Mouse (Mus musculus) kidney, embryonic 16.5 days (tissue): ENCODE data around the gene Sgk1. TPM values are rescaled to one million over a fixed set of nuclear protein-coding genes. Genes with fewer than 3 reads are reported as not detected.
A peak's percentile ranks its signal among the peaks of the same experiment; 100 is the strongest.

ENCODE experiments used
- ATAC-seq: fragments of 200-750 bp; cut with Nextera tagmentation; 2 replicates; pipeline ENCODE4 v1.8.0; 2017; ENCODE audit warnings: moderate TSS enrichment; ENCODE audit not compliant: low FRiP score, low TSS enrichment
- H3K27ac ChIP-seq: fragments of 300-500 bp; sonication (generic); 2 replicates; pipeline ENCODE4 v1.5.1; 2014; ENCODE audit warnings: low read length
- H3K27me3 ChIP-seq: fragments of 300-500 bp; sonication (generic); 2 replicates; pipeline ENCODE4 v1.6.1; 2014; ENCODE audit warnings: low read length, control low read depth, mixed read lengths; ENCODE audit not compliant: insufficient read depth
- H3K36me3 ChIP-seq: fragments of 300-500 bp; sonication (generic); 2 replicates; pipeline ENCODE4 v1.6.1; 2014; ENCODE audit warnings: low read length, control low read depth, mixed read lengths; ENCODE audit not compliant: insufficient read depth
- H3K4me1 ChIP-seq: fragments of 300-500 bp; sonication (generic); 2 replicates; pipeline ENCODE4 v1.6.1; 2014; ENCODE audit warnings: low read length, control low read depth, mixed read lengths; ENCODE audit not compliant: insufficient read depth
- H3K4me2 ChIP-seq: fragments of 300-500 bp; sonication (generic); replicated peaks from 2 replicates; pipeline ENCODE4 v1.6.1; 2014; ENCODE audit warnings: low read depth, low read length
- H3K4me3 ChIP-seq: fragments of 300-500 bp; sonication (generic); 2 replicates; pipeline ENCODE4 v1.5.1; 2014; ENCODE audit warnings: mild to moderate bottlenecking, low read length
- H3K9ac ChIP-seq: fragments of 300-500 bp; sonication (generic); replicated peaks from 2 replicates; pipeline ENCODE4 v1.6.1; 2014; ENCODE audit warnings: low read length
- H3K9me3 ChIP-seq: fragments of 300-500 bp; sonication (generic); 2 replicates; pipeline ENCODE4 v1.6.1; 2016; ENCODE audit warnings: low read length, control low read depth
- WGBS: fragments of 180-500 bp; shearing (Covaris S2); extraction: QIAGEN DNeasy Blood & Tissue Kit; methylation state at CpG from one replicate; pipeline ENCODE4 v1.1.7; 2014; 5-methylcytosine and 5-hydroxymethylcytosine counted together
- polyA plus RNA-seq: library from polyadenylated mRNA; unstranded; fragments of >200 nt; fragmentation: Nextera tagmentation; extraction: Ambion mirVana; gene quantifications from 2 replicates; pipeline ENCODE4 v1.2.1, GENCODE M21; 2015

Gene Sgk1
- polyA plus RNA-seq, 1 experiment from 2014 or later, result 105 TPM

DNA sequence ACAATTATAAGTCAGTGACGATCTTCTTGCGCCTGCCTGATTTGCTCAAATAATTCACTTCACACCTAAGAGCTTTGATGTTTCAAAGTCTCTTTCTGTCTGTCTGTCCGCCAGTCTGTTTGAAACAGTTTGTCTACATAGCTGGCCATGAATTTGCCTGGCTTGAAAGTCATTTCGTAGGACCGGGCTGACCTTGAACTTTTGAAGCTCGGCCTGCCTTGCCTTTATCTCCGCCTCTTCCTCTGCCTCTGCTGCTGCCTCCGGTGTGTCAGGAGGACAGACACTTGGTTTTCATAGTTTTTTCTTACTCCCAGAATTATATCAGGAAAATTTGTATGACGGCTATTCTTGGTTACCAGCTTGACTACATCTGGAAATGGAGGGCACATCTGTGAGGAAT lies 96.4 kb downstream of the Sgk1 start:
- Histone ChIP-seq H3K9ac (no peak overlapping the region), H3K4me3 (no peak overlapping the region), H3K36me3 (no peaks in the 10 kb centered on the region), H3K27ac (no peak overlapping the region), H3K4me2 (no peak overlapping the region), H3K9me3 (no peaks in the 10 kb centered on the region), H3K27me3 (no peaks in the 10 kb centered on the region), H3K4me1 (no peaks in the 10 kb centered on the region)
- 87% methylated on average over 9 of the region's 9 CpGs for WGBS
- no peak for ATAC-seq

DNA sequence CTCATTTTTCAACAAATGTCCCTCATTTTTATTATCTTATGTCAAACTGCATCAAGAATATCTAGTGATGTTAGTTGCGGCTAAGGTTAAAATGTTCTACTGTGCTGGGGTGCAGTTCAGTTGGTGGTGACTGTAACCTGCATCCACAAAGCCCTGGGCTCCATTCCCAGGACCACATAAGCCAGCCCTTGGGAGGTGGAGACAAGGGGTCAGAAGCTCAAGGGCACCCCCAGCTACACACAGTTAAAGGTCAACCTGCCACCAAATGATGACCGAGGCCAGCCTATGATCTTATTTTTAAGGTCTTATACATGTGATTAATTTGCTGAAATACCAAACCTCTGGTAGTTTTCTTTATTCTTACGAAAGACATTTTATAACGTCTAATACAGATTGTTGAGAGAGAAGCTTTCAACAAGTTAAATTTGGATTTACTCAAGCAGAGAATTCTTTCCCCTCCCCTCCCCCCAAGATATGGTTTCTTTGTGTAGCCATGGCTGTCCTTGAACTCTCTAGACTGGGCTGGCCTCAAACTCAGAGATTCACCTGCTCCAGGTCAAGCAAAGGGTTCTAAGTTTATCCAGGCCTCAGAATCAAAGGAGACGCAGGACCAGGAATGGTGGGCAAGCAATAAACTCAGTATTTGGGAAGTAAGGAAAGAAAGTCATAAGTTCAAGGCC lies 97.4 kb downstream of the Sgk1 start:
- 83% methylated on average over 5 of the region's 5 CpGs for WGBS
- Histone ChIP-seq H3K9me3 (no peaks in the 10 kb centered on the region), H3K27me3 (no peaks in the 10 kb centered on the region), H3K4me1 (no peaks in the 10 kb centered on the region), H3K4me3 (no peak overlapping the region), H3K4me2 (no peak overlapping the region), H3K27ac (no peak overlapping the region), H3K36me3 (no peaks in the 10 kb centered on the region), H3K9ac (no peak overlapping the region)
- no peak for ATAC-seq

DNA sequence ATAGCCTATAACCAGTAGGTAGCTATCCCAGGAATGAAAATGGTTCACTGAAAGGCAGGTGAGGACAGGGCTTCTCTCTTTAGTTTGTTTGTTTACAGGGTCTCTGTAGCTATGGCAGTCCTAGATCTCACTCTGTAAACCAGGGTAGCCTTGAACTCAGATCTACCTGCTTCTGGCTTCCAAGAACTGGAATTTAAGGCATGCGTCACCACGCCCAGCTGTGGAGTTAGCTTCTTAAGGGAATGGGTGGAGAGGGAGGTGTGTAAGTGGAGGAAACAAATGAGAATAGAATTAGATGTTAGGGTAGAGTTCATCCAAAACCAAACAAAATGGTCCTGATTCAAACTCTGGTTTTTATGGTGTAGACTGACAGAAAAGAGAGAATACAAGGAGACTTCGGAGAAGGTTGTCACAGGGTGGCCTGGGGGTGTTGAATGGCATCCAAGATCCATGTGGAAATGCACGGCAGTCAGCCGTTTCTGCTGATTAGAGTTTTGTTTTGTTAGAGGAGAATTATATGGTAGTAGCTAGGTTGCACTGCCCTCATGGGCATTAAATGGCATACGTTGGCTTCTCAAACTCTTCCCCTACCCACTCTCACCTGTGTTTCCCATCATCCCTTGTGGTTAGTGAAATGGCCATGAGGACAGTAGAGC lies 98.9 kb downstream of the Sgk1 start:
- WGBS, result 77% methylated on average over 6 of the region's 6 CpGs
- H3K27me3 ChIP-seq, result no peaks in the 10 kb centered on the region
- no peak overlapping the region for H3K4me2 ChIP-seq
- no peak overlapping the region for H3K27ac ChIP-seq
- no peak for ATAC-seq
- no peaks in the 10 kb centered on the region for H3K36me3 ChIP-seq
- H3K9ac ChIP-seq, result no peak overlapping the region
- no peaks in the 10 kb centered on the region for H3K9me3 ChIP-seq
- no peaks in the 10 kb centered on the region for H3K4me1 ChIP-seq
- no peak overlapping the region for H3K4me3 ChIP-seq

DNA sequence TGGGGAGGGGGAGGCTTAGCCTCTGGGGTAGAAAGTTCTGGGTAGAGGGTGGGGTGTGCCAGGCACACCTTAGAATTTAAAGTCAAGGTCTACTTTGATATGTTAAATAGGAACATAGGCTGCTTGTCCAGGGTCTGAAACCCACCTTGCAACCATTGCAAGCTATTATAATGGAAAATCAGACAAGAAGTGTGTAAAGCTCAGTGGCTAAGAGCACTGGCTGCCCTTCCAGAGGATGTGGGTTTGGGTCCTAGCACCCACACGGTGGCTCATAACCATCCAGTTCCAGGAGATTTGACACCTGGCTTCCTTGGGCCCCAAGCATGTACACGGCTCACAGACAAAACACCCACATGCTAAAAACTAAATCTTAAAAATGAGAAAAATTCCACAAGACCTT lies 100.3 kb downstream of the Sgk1 start:
- Histone ChIP-seq H3K4me1 (no peaks in the 10 kb centered on the region), H3K27me3 (no peaks in the 10 kb centered on the region), H3K9me3 (no peaks in the 10 kb centered on the region), H3K36me3 (no peaks in the 10 kb centered on the region), H3K4me2 (no peak overlapping the region), H3K4me3 (no peak overlapping the region), H3K9ac (no peak overlapping the region), H3K27ac (no peak overlapping the region)
- 85% methylated on average over 2 of the region's 2 CpGs for WGBS
- ATAC-seq, result no peak

DNA sequence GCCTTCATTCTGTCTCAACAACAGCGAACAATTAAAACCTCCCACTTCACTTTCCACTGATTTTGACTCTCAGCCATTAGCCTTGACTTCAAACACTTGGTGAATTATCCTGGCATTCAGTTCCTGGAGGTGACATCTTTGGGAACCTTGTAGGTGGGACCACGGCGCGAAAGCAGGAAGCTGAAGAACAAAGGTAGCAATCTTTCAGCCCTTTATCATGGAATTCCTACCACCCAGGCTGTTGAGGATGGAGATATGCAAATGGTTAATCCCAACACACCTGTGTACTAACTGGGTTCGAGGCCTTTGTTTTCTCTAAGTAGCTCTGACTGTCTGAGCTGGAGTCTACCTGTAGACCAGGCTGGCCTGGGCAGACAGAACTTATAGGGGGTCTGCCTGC lies 106.5 kb downstream of the Sgk1 start:
- Histone ChIP-seq H3K36me3 (no peaks in the 10 kb centered on the region), H3K4me1 (peaks cover 18% of the 10 kb centered on the region), H3K4me3 (no peak overlapping the region), H3K27me3 (peaks cover 5% of the 10 kb centered on the region; the same call in 1 of the 2 replicates), H3K4me2 (no peak overlapping the region), H3K9ac (no peak overlapping the region), H3K9me3 (no peaks in the 10 kb centered on the region), H3K27ac (no peak overlapping the region)
- 78% methylated on average over 5 of the region's 5 CpGs for WGBS
- ATAC-seq, result no peak

GRCm38 (mm10) chr10:21991351-21991840 lies 109.4 kb downstream of the Sgk1 start:
- H3K27ac ChIP-seq, result peak overlapping the region; percentile 84
- H3K36me3 ChIP-seq, result no peaks in the 10 kb centered on the region
- H3K9me3 ChIP-seq, result no peaks in the 10 kb centered on the region
- peaks cover 5% of the 10 kb centered on the region; the same call in 1 of the 2 replicates for H3K27me3 ChIP-seq
- H3K4me3 ChIP-seq, result peak overlapping the region; percentile 76
- 19% methylated on average over 17 of the region's 17 CpGs for WGBS
- ATAC-seq, result no peak
- peaks cover 20% of the 10 kb centered on the region for H3K4me1 ChIP-seq
- peak overlapping the region; percentile 93; the same call in 1 of the 2 replicates for H3K9ac ChIP-seq
- H3K4me2 ChIP-seq, result peak overlapping the region; percentile 85

DNA sequence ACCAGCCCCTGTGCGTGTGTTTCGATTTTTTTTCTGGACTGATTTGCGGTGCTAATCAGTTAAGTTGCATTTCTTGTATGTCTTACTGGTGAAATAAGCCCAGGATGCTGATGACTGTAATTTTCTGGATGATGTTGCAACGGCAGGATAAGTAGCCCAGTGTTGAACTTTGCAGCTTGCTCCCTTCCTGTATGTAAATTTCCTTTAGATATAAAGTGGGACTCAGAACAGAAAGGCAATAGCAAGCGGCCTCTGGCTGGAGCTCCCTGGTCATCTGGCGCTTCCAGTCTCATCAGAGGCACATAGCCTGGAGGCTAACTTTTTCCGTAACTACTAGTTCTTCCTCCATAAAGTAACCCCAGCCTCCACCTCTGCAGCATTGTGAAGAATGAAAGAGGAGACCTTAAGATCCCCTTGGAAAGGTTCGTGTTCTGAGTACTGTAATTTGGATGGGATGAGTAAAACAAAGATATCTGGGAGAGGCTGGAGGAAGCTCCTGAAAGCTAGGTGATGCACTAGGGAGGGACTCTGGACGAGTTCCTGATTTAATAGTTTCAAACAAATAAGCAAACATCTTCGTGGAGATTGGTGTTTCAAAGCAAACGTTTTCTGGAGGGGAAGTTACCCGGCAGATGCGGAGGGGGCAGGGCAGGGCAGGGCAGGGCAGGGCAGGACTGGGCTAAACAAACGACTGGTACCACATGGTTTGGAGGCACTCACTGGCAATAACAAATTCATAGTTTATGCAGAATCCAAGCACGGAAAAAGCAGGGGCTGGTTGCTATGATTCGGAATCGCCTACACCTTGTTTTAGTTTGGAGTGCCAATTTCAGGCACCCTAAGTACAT lies 110.2 kb downstream of the Sgk1 start:
- ATAC-seq, result no peak
- Histone ChIP-seq H3K4me2 (peak overlapping the region; percentile 85), H3K4me3 (peak overlapping the region; percentile 76), H3K9me3 (no peaks in the 10 kb centered on the region), H3K27ac (peak overlapping the region; percentile 84), H3K4me1 (peaks cover 20% of the 10 kb centered on the region), H3K27me3 (peaks cover 5% of the 10 kb centered on the region; the same call in 1 of the 2 replicates), H3K36me3 (peaks cover 5% of the 10 kb centered on the region), H3K9ac (peak overlapping the region; percentile 93)
- WGBS, result 15% methylated on average over 17 of the region's 17 CpGs

GRCm38 (mm10) chr10:21992834-21993514 lies 111.0 kb downstream of the Sgk1 start:
- peak; percentile 41; the same call in 1 of the 2 replicates for ATAC-seq

More at GRCm38 (mm10) chr10:21992834-21993514, 111.0 kb downstream of the Sgk1 start:
- Histone ChIP-seq H3K27me3 (peaks cover 5% of the 10 kb centered on the region; the same call in 1 of the 2 replicates), H3K9ac (peak overlapping the region; percentile 93), H3K4me1 (peaks cover 20% of the 10 kb centered on the region), H3K4me2 (peak overlapping the region; percentile 85), H3K9me3 (no peaks in the 10 kb centered on the region), H3K4me3 (peak overlapping the region; percentile 76), H3K27ac (peak overlapping the region; percentile 84), H3K36me3 (peaks cover 12% of the 10 kb centered on the region)
- 2% methylated on average over 30 of the region's 30 CpGs for WGBS
